Mouse (Mus musculus) brain, embryonic 14.5 days (tissue): ENCODE measurements at regions not wholly inside any gene's neighbourhood (a gene's known extent, or its start where the extent isn't known, plus 50 kb on each side); places are given as distances from the start of the nearest gene placed in this dataset.

Experiments used
- CTCF ChIP-seq: fragments of 200-500 bp; IDR thresholded peaks from 2 replicates; pipeline ENCODE4 v1.5.1; 2012; ENCODE audit warnings: inconsistent platforms, mild to moderate bottlenecking, moderate library complexity, borderline replicate concordance; ENCODE audit not compliant: insufficient read depth, insufficient read length; ENCODE audit errors: extremely low read depth
- POLR2A ChIP-seq: fragments of 200-500 bp; IDR thresholded peaks from 2 replicates; pipeline ENCODE4 v1.6.1; 2012; ENCODE audit warnings: mild to moderate bottlenecking, inconsistent platforms, borderline replicate concordance; ENCODE audit not compliant: poor library complexity, insufficient read depth, insufficient read length, severe bottlenecking; ENCODE audit errors: extremely low read depth

GRCm38 (mm10) chr6:82296673-82297328 is 105.3 kb upstream of the Tacr1 start:
- TF ChIP-seq POLR2A: no peak
- no peak for TF ChIP-seq CTCF
